Mouse (Mus musculus) stomach, embryonic 14.5 days (tissue): ENCODE measurements at regions not wholly inside any gene's neighbourhood (a gene's known extent, or its start where the extent isn't known, plus 50 kb on each side); places are given as distances from the start of the nearest gene placed in this dataset.

ENCODE experiments used
- ATAC-seq: fragments of 200-750 bp; cut with Nextera tagmentation; 2 replicates; pipeline ENCODE4 v1.8.0; 2017; ENCODE audit warnings: low read depth, moderate TSS enrichment; ENCODE audit not compliant: insufficient number of reproducible peaks, insufficient read depth, low FRiP score
- H3K27ac ChIP-seq: fragments of 300-500 bp; sonication (generic); 2 replicates; pipeline ENCODE4 v1.5.1; 2014; ENCODE audit warnings: mild to moderate bottlenecking, low read length, moderate library complexity, mixed read lengths
- H3K27me3 ChIP-seq: fragments of 300-500 bp; sonication (generic); 2 replicates; pipeline ENCODE4 v1.6.1; 2014; ENCODE audit warnings: low read length, control low read depth, mixed read lengths; ENCODE audit not compliant: control insufficient read depth, insufficient read depth
- H3K36me3 ChIP-seq: fragments of 300-500 bp; sonication (generic); 2 replicates; pipeline ENCODE4 v1.6.1; 2014; ENCODE audit warnings: mild to moderate bottlenecking, control low read depth, low read length, moderate library complexity, mixed read lengths; ENCODE audit not compliant: control insufficient read depth, insufficient read depth
- H3K4me1 ChIP-seq: fragments of 300-500 bp; sonication (generic); 2 replicates; pipeline ENCODE4 v1.6.1; 2014; ENCODE audit warnings: low read length, control low read depth, mixed read lengths; ENCODE audit not compliant: control insufficient read depth, insufficient read depth
- H3K4me2 ChIP-seq: fragments of 300-500 bp; sonication (generic); replicated peaks from 2 replicates; pipeline ENCODE4 v1.6.1; 2014; ENCODE audit warnings: low read depth, low read length, control low read depth
- H3K4me3 ChIP-seq: fragments of 300-500 bp; sonication (generic); 2 replicates; pipeline ENCODE4 v1.5.1; 2014; ENCODE audit warnings: low read depth, low read length, control low read depth
- H3K9ac ChIP-seq: fragments of 300-500 bp; sonication (generic); replicated peaks from 2 replicates; pipeline ENCODE4 v1.6.1; 2014; ENCODE audit warnings: low read depth, mild to moderate bottlenecking, control low read depth, low read length, moderate library complexity, mixed read lengths
- H3K9me3 ChIP-seq: fragments of 300-500 bp; sonication (generic); 2 replicates; pipeline ENCODE4 v1.6.1; 2016; ENCODE audit warnings: low read depth, low read length, control low read depth; ENCODE audit not compliant: control insufficient read depth
- WGBS: fragments of 180-500 bp; shearing (Covaris S2); extraction: QIAGEN DNeasy Blood & Tissue Kit; methylation state at CpG from one replicate; pipeline ENCODE4 v1.1.7; 2014; 5-methylcytosine and 5-hydroxymethylcytosine counted together

GRCm38 (mm10) chr1:90275786-90276520 lies 72.2 kb downstream of the Ackr3 start:
- no peaks in the 10 kb centered on the region for H3K4me1 ChIP-seq
- WGBS, result 80% methylated on average over 16 of the region's 16 CpGs
- no peaks in the 10 kb centered on the region for H3K27me3 ChIP-seq
- ATAC-seq, result no peak
- H3K9me3 ChIP-seq, result no peaks in the 10 kb centered on the region
- no peak overlapping the region for H3K4me3 ChIP-seq
- H3K9ac ChIP-seq, result no peak overlapping the region
- no peak overlapping the region for H3K27ac ChIP-seq
- no peaks in the 10 kb centered on the region for H3K36me3 ChIP-seq
- no peak overlapping the region for H3K4me2 ChIP-seq

- Histone ChIP-seq H3K9me3 (no peaks in the 10 kb centered on the region), H3K36me3 (no peaks in the 10 kb centered on the region), H3K4me1 (no peaks in the 10 kb centered on the region), H3K4me3 (no peak overlapping the region), H3K4me2 (no peak overlapping the region), H3K27me3 (no peaks in the 10 kb centered on the region), H3K27ac (no peak overlapping the region), H3K9ac (no peak overlapping the region)
- ATAC-seq, result no peak
- WGBS, result 76% methylated on average over 18 of the region's 18 CpGs
Observed at GRCm38 (mm10) chr1:90277486-90278255, 73.9 kb downstream of the Ackr3 start.

- 46% methylated on average over 20 of the region's 20 CpGs for WGBS
- no peak overlapping the region for H3K27ac ChIP-seq
- H3K9ac ChIP-seq, result no peak overlapping the region
- H3K4me1 ChIP-seq, result no peaks in the 10 kb centered on the region; the same call in 1 of the 2 replicates
- ATAC-seq, result no peak
- no peaks in the 10 kb centered on the region for H3K27me3 ChIP-seq
- no peak overlapping the region for H3K4me3 ChIP-seq
- no peaks in the 10 kb centered on the region for H3K9me3 ChIP-seq
- no peaks in the 10 kb centered on the region for H3K36me3 ChIP-seq
- no peak overlapping the region for H3K4me2 ChIP-seq
Observed at GRCm38 (mm10) chr1:90279066-90279839, 75.5 kb downstream of the Ackr3 start.

- no peak for ATAC-seq
- Histone ChIP-seq H3K36me3 (no peaks in the 10 kb centered on the region), H3K9ac (no peak overlapping the region), H3K4me2 (no peak overlapping the region), H3K4me3 (no peak overlapping the region), H3K27ac (no peak overlapping the region), H3K4me1 (peaks cover 4% of the 10 kb centered on the region; the same call in 1 of the 2 replicates), H3K27me3 (no peaks in the 10 kb centered on the region), H3K9me3 (no peaks in the 10 kb centered on the region)
- 58% methylated on average over 8 of the region's 8 CpGs for WGBS
Observed at GRCm38 (mm10) chr1:90280227-90280626, 76.4 kb downstream of the Ackr3 start.

- ATAC-seq, result no peak
- Histone ChIP-seq H3K9me3 (no peaks in the 10 kb centered on the region), H3K27ac (no peak overlapping the region), H3K4me3 (no peak overlapping the region), H3K9ac (no peak overlapping the region), H3K4me1 (peaks cover 4% of the 10 kb centered on the region; the same call in 1 of the 2 replicates), H3K27me3 (no peaks in the 10 kb centered on the region), H3K36me3 (no peaks in the 10 kb centered on the region), H3K4me2 (no peak overlapping the region)
- 92% methylated on average over 1 of the region's 1 CpGs for WGBS
Observed at GRCm38 (mm10) chr1:90281255-90281654, 77.5 kb downstream of the Ackr3 start.

- H3K4me1 ChIP-seq, result peaks cover 4% of the 10 kb centered on the region; the same call in 1 of the 2 replicates
Observed at GRCm38 (mm10) chr1:90281956-90282355, 78.2 kb downstream of the Ackr3 start.

GRCm38 (mm10) chr1:90282367-90282766 lies 78.6 kb downstream of the Ackr3 start:
- H3K27ac ChIP-seq, result no peak overlapping the region
- WGBS, result 57% methylated on average over 8 of the region's 8 CpGs
- ATAC-seq, result no peak
- no peaks in the 10 kb centered on the region for H3K9me3 ChIP-seq
- H3K4me3 ChIP-seq, result no peak overlapping the region
- no peak overlapping the region for H3K4me2 ChIP-seq
- H3K4me1 ChIP-seq, result peaks cover 4% of the 10 kb centered on the region; the same call in 1 of the 2 replicates
- no peak overlapping the region for H3K9ac ChIP-seq
- no peaks in the 10 kb centered on the region for H3K27me3 ChIP-seq
- H3K36me3 ChIP-seq, result no peaks in the 10 kb centered on the region

More at GRCm38 (mm10) chr1:90281956-90282355, 78.2 kb downstream of the Ackr3 start:
- 87% methylated on average over 6 of the region's 6 CpGs for WGBS
- no peak overlapping the region for H3K27ac ChIP-seq
- H3K27me3 ChIP-seq, result no peaks in the 10 kb centered on the region
- no peak for ATAC-seq
- H3K36me3 ChIP-seq, result no peaks in the 10 kb centered on the region
- H3K4me2 ChIP-seq, result no peak overlapping the region
- no peaks in the 10 kb centered on the region for H3K9me3 ChIP-seq
- no peak overlapping the region for H3K9ac ChIP-seq
- H3K4me3 ChIP-seq, result no peak overlapping the region

GRCm38 (mm10) chr1:90283176-90283775 lies 79.5 kb downstream of the Ackr3 start:
- no peak overlapping the region for H3K4me3 ChIP-seq
- H3K4me2 ChIP-seq, result no peak overlapping the region
- H3K27me3 ChIP-seq, result no peaks in the 10 kb centered on the region
- ATAC-seq, result no peak
- H3K9ac ChIP-seq, result no peak overlapping the region
- no peak overlapping the region for H3K27ac ChIP-seq
- H3K4me1 ChIP-seq, result peaks cover 4% of the 10 kb centered on the region; the same call in 1 of the 2 replicates
- no peaks in the 10 kb centered on the region for H3K36me3 ChIP-seq
- 55% methylated on average over 11 of the region's 11 CpGs for WGBS
- no peaks in the 10 kb centered on the region for H3K9me3 ChIP-seq
